Mouse (Mus musculus) cortical plate, adult 2 months (tissue): ENCODE measurements around the gene Ctrb1.

ENCODE experiments used
- CTCF ChIP-seq: fragments of 200-500 bp; IDR thresholded peaks from 2 replicates; pipeline ENCODE4 v1.5.1; 2011; ENCODE audit warnings: mild to moderate bottlenecking, control low read depth, low read length; ENCODE audit not compliant: insufficient read depth; ENCODE audit errors: extremely low read depth
- POLR2A ChIP-seq: fragments of 200-500 bp; IDR thresholded peaks from 2 replicates; pipeline ENCODE4 v1.6.1; 2011; ENCODE audit warnings: mild to moderate bottlenecking, low read length, control low read depth; ENCODE audit not compliant: insufficient read depth; ENCODE audit errors: extremely low read depth

DNA sequence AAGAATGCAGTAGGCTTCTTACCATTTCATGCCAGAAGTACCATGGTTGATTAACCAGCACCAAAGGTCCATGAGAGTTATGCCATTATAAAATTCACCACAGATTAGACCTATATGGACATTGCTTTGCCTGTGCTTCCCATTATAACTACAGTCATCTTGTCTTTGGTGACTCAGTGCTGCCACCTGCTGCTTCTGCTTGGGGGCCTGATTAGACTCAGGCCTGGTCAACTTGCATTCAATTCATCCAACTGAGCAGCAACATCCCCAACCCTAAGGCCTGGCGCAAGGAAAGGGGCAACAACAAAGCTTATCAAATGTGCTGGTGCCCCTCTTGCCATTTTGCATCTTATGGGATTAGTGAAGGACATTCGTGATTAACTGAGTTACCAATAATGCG, 28.3 kb downstream of the Ctrb1 start:
- TF ChIP-seq CTCF = peak; percentile 81
- TF ChIP-seq POLR2A = no peak
